Mouse (Mus musculus): ENCODE results near the gene Cwc22.

DNA sequence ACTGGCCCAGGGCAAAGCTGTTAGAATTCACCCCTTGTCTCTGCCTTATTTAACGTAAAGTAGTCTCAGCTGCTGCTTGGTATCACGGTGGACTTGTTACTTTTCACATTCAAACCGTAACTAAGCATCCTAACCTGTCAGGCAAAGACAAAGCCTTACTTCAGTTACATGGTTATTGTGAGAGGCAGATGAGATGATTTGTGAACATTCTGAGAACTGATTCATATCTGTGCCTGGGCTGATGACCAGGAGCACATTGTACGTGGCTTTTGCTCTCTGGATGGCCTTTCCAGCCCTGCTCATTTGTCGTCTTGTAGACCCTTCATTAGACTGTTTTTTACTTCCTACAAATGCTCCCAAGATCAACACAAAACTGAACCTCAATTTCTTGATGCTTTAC is 34.5 kb upstream of the Cwc22 start:
- TF ChIP-seq CTCF (IDR thresholded peaks at IDR 0.05) (no peak), EP300 (IDR thresholded peaks at IDR 0.05) (no peak)

Data from lung, postnatal 0 days (tissue).